ENCODE assay signal across 20 mouse cellular contexts in the genomic region with DNA sequence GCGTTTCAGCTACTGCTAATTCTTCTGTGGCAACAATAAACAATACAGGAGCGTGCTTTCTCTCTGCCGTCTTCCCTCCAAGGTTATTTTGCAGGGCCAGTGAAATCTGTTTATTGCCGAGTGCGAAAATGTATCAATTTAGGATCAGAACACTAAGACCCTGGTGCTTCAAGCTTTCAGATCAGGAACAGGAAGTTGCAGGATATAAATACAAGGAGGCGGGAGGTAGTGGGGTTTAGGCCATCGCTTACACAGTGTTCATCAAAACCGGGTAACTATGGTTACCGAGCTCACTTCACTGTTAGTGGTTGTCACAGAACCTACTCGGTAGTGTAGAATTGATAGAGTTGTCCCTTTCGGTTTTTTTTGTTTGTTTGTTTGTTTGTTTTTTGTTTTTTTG. TPM values are rescaled to one million over a fixed set of nuclear protein-coding genes. Genes with fewer than 3 reads are reported as not detected.
A peak's percentile ranks its signal among the peaks of the same experiment; 100 is the strongest.
DNase-seq lines count a peak whose midpoint lies in the region; ATAC-seq lines count a peak whose summit lies in the region.
"Had no signal": no experiment of that assay in that cellular context is flagged by ENCODE, and none has a peak within 500 bp of the region (broad histone marks: within the 10 kb centered on the region; RNA-seq: fewer than 3 reads in every experiment).

No protein-coding gene starts in this region.

- intact Hi-C loops in left cerebral cortex, postnatal 10 days (cut with DNase I): no loop called here

- 83% methylated on average over 11 of the region's 11 CpGs for WGBS in kidney, embryonic 15.5 days

- H3K36me3 ChIP-seq in kidney, embryonic 15.5 days: peaks cover 20% of the 10 kb centered on the region

- no peak overlapping the region for H3K4me3 ChIP-seq in kidney, embryonic 15.5 days (replicated peaks)
- H3K4me3 ChIP-seq: heart, embryonic 15.5 days; midbrain, embryonic 12.5 days had no signal

- peaks cover 15% of the 10 kb centered on the region for H3K4me1 ChIP-seq in kidney, embryonic 15.5 days

- ATAC-seq in kidney, embryonic 15.5 days (replicated peaks; ENCODE audit: low FRiP score): no peak

- DNase-seq in kidney, adult 9 months: peak; percentile 21
- peak; percentile 62 for DNase-seq in testis, postnatal 14 days (ENCODE audit: low spot score)
- DNase-seq in testis, postnatal 10 days (ENCODE audit: low spot score): no peak
- peak; percentile 53 for DNase-seq in brain, adult 2 months (ENCODE audit: low read depth, low spot score)
- no peak for DNase-seq in left cerebral cortex, postnatal 10 days (ENCODE audit: extremely low spot score in 1 of 2, low spot score in 2 of 2)
- no peak for DNase-seq in frontal cortex, postnatal 36 days (ENCODE audit: low spot score in 2 of 2)
- DNase-seq: adrenal gland, postnatal 14 days; cerebellum, postnatal 14 days; gastrocnemius, postnatal 36 days; heart, postnatal 4 days; right cerebral cortex, postnatal 14 days had no signal

- H3K27me3 ChIP-seq in kidney, embryonic 15.5 days: peaks cover 21% of the 10 kb centered on the region

- no peak overlapping the region for H3K27ac ChIP-seq in kidney, embryonic 15.5 days
- H3K27ac ChIP-seq: forebrain, embryonic 10.5 days; heart, embryonic 15.5 days; stomach, postnatal 0 days had no signal

- no peaks in the 10 kb centered on the region for H3K9me3 ChIP-seq in kidney, embryonic 15.5 days (replicated peaks)
- H3K9me3 ChIP-seq: forebrain, embryonic 10.5 days; heart, embryonic 15.5 days; midbrain, embryonic 12.5 days had no signal

- no peak overlapping the region for H3K9ac ChIP-seq in kidney, embryonic 15.5 days
- H3K9ac ChIP-seq: heart, embryonic 15.5 days; hindbrain, embryonic 14.5 days; midbrain, embryonic 12.5 days had no signal

- H3K4me2 ChIP-seq in kidney, embryonic 15.5 days: no peak overlapping the region
- H3K4me2 ChIP-seq: heart, embryonic 15.5 days had no signal

RNA-seq across cellular contexts. Expression of gene Trrap, which starts 0.9 kb away (rescaled TPM):
- polyA plus RNA-seq in kidney, embryonic 15.5 days (2015; fragmentation: Nextera tagmentation; extraction: Ambion mirVana): 70.0 and 84.0 TPM in 2 replicates
- total RNA-seq in left cerebral cortex, postnatal 10 days (2021): 100 to 1,000 TPM; 142 to 154 TPM

RNA-seq across cellular contexts. Expression of gene Tmem130, which starts 5.0 kb away (rescaled TPM):
- polyA plus RNA-seq in kidney, embryonic 15.5 days (2015; fragmentation: Nextera tagmentation; extraction: Ambion mirVana): 0.50 and 2.5 TPM in 2 replicates
- total RNA-seq in left cerebral cortex, postnatal 10 days (2021): 100 to 1,000 TPM; 205 to 222 TPM
- total RNA-seq: gastrocnemius, adult 18-20 months; gastrocnemius, postnatal 36 days; liver, adult 2 months had no signal
- polyA plus RNA-seq: C2C12 had no signal

Comparison
In these comparisons a context has a peak if more than half of its experiments do, and no peak if none do; other contexts are left out.
1. DNase-seq: peak in kidney, adult 9 months (single experiment), testis, postnatal 14 days (single experiment) and brain, adult 2 months (single experiment); none in testis, postnatal 10 days (single experiment), left cerebral cortex, postnatal 10 days (0 of 2) and frontal cortex, postnatal 36 days (0 of 2).